Mouse (Mus musculus) hematopoietic stem cell, adult 5-6 weeks (primary cell): ENCODE data around the gene Sun1. TPM values are rescaled to one million over a fixed set of nuclear protein-coding genes. Genes with fewer than 3 reads are reported as not detected.

Experiments
- ATAC-seq, 2 experiments: fragments of 125-278 bp in 1 of 2; replicated peaks in 1 of 2; 2 replicates each; pipeline ENCODE4 v1.8.0; 2016 to 2017; ENCODE audit warnings: inconsistent platforms in 2 of 2, mild to moderate bottlenecking in 2 of 2, moderate number of reproducible peaks in 2 of 2, low read depth in 1 of 2, moderate TSS enrichment in 1 of 2; ENCODE audit not compliant: low FRiP score in 2 of 2, poor library complexity in 2 of 2, severe bottlenecking in 2 of 2, insufficient read depth in 1 of 2, low TSS enrichment in 1 of 2
- total RNA-seq: library from RNA; stranded (forward); fragments of 172-1452, 232-1000 nt; gene quantifications from 2 replicates; pipeline ENCODE4 v1.2.3, GENCODE M21; 2017

The Sun1 gene
- 39.6 and 42.5 TPM in 2 replicates for total RNA-seq

GRCm38 (mm10) chr5:139199995-139200769 is at the start of gene Sun1:
Gene Sun1, plus strand, starts transcription at chr5:139200637.
- ATAC-seq = peak; percentile 88 to 93

DNA sequence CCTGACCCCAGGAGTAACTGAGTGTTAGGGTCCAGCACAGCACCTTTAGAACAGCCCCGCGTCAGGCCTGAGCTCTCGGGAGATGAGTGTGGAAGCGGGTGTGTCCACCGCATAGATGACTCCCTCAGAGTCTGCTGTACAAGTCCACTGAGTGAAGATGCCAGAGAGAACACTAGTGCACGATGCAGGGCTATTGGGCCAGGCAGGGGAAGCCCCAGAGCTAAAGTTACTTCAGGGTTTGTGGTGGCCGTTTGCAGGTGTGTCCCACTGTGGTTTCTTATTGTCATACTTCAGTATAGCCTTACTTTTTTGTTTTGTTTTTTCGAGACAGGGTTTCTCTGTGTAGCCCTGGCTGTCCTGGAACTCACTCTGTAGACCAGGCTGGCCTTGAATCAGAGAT is 39.5 kb upstream of the Sun1 start:
- no peak; a peak in 1 of 4 replicates for ATAC-seq

- peak; percentile 91 to 94 for ATAC-seq
These were observed 38.8 kb upstream of the Sun1 start for GRCm38 (mm10) chr5:139161632-139162031.

DNA sequence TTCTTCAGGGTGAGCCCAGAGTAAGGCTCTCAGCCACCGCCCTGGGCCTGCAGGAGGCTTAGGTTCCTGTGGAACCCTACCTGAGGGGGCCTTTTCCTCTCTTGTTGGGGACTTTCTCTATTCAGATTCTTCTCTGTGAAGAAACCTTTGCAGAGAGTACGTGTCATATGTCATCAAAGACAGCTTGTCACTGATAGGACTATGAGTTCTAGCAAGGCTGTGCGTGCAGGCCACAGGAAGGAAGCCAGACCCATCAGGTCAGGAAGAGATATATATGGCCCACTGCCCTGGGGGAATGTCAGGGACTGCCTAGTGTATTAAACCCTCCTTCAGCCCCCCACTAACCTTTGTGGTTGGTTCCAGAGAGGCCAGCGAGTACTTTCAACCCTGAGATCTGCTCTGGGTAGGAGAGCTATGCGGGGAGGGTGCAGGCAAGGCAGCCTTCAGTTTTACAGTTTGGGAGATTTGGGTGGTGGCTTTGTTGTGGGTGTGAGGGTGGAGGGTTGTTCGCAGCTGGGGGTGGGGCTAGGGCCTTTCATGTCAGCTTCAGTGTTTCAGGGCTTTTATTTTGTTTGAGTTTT is 33.6 kb upstream of the Sun1 start:
- peak; percentile 55 to 59 for ATAC-seq

DNA sequence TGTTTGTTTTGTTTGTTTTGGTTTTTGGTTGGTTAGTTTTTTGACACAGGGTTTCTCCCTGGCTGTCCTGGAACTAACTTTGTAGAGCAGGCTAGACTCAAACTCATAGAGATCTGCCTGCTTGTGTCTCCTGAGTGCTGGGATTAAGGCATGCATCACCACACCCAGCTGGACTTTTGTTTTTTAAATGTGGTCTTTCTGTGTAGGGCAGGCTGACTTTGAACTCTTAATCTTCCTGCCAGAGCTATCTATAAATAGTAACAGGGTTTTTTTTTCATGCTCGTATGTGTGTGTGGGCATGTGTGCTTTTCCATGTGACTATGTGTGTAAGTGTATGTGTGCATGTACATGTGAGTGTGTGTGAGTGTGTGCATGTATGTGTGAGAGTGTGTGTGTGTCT is 32.9 kb upstream of the Sun1 start:
- ATAC-seq = no peak

GRCm38 (mm10) chr5:139171929-139172328 is 28.5 kb upstream of the Sun1 start:
- no peak for ATAC-seq

DNA sequence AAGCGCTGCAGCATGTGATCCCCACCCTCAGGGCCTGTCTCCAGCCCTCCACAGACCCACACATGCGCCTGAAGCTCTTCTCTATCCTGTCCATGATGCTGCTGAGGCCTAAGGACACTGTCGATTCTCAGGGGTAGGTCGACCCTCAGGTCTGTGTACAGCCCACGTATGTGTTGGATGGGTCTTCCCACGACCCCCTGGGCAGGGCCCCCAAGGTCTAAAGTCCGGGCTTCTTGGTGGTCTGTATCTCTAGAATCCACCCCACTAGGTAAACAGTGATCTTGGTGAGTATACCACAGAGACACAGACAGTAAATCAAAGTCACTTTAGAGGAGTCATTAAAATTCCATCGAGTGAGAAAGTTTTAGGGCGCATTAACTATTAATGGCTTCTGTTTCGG is 26.3 kb upstream of the Sun1 start:
- ATAC-seq = no peak

DNA sequence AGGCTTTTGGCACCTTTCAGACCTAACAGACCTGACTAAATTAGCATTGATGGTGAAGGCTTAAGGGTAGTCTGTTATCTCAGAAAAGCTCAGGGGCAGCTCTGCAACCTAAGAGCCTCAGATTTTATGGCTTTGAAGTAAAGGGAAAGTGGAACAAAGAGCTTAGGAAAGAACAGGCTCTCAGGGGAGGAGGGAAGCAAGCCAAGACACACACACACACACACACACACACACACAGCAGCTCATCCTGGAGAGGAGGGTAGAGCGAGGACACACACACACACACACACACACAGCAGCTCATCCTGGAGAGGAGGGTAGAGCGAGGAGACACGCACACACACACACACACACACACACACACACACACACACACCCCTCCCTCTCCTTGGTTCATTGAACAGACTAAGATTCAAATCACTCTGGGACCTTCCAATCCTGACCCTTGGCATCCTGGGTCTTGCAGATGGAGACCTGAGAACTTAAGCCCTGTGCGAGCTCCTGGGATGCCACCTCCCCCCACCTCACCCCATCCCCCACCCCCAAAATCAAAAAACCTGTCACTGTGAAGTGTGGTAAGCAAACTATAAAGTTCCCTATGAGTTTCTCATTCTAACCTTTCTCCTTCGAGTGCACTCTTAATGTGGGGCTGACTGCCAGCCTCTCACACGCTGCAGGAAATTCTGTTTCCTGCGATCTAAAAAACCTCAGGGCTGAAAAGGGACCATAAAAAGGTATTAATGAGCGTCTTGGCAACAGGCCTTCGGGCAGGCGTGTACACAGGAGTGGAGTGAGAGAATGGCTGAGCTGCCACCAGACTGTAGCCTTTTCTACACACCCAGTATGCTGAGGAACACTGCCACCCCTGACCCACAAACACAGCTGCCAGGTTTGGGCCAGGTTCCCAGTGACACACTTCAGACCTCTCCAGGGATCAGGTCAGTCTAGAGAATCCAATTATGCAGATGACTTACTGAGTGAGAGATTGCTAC is 25.6 kb upstream of the Sun1 start:
- ATAC-seq = peak; percentile 72 to 76

DNA sequence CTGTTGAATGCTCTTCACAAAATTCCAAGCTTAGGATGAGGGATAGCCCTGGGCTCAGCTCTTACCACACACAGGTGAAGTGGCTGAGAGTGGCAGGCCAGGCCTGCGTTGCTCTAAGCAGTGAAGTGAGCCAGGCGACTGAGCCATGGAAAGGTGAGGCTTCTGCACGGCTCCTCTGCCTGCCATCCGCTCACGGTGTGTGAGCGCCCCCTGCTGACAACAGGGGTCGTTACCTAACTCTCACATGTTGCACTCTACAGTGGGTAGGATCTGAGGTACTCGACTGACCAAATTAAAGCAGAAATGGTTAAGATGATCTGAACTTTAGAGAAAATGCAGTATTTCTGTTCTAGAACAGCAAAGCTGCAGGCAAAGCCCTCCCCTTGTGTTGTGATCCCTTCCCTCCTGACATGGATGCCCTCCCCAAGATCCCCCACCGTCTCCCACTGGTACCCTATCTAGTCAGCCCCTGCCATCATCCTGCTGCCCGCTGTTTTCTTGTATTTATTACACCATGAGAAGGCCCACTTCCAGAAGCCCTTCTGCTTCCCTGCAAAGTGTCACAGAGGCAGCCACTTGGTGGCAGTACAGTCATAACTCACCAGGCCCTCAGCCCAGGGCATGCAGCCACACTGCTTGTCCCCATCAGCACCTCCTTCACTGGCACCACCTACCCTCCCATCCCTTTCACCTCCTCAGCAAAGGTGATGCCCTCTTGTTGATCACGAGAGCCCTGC is 21.4 kb upstream of the Sun1 start:
- peak; percentile 68 to 70 for ATAC-seq

- ATAC-seq = no peak
These were observed 17.3 kb upstream of the Sun1 start for GRCm38 (mm10) chr5:139183131-139183530.

- ATAC-seq = no peak
These were observed 16.8 kb upstream of the Sun1 start for GRCm38 (mm10) chr5:139183601-139184000.

DNA sequence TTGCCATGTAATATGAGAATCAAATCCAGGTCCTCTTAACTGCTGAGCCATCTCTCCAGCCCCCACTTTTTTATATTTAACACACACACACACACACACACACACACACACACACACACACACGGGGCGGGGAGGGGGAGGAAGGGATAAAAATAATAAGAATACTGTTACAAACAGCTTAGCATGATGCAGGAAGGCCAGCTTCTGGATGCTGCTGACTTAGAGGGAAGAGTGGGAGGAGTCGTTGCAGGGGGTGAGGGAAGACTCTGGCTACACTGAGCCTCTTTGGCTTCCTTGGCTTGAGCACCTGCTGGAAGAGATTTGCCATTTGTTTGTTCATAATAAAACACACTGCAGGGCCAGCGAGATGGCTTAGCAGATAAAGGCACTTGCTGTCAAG is 15.5 kb upstream of the Sun1 start:
- no peak for ATAC-seq

GRCm38 (mm10) chr5:139189726-139190125 is 10.7 kb upstream of the Sun1 start:
- no peak for ATAC-seq

GRCm38 (mm10) chr5:139190958-139191357 is 9.5 kb upstream of the Sun1 start:
- no peak for ATAC-seq

GRCm38 (mm10) chr5:139198779-139199178 is 1.7 kb upstream of the Sun1 start:
- ATAC-seq = no peak

DNA sequence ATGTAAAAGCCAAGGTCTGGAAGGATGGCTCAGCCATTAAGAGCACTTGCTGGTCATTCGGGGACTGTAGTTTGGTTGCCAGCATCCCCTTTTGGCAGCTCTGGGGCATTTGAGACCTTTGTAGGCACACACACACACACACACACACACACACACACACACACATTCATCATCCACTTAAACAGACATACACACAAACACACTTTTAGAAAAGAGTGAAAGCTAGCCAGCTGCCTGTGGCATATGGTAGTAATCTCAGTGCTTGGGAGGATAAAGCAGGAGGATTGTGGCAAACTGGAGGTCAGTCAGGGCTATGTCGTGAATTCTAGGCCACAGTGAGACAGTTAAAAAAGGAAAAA is 822 bp upstream of the Sun1 start:
- no peak for ATAC-seq

GRCm38 (mm10) chr5:139200770-139201569 is 533 bp downstream of the Sun1 start:
- no peak for ATAC-seq
